Mouse (Mus musculus) heart, postnatal 0 days (tissue): ENCODE results near the gene Colgalt2.
"Not testable (repeated sequence)": the region's sequence is repeated elsewhere in the genome, so short reads cannot be mapped to it uniquely, and the experiment has no call there.

Source experiments
- CTCF ChIP-seq: IDR thresholded peaks from 2 replicates; pipeline ENCODE4 v1.5.1; 2016; ENCODE audit warnings: antibody characterized with exemption, control low read depth, low read depth
- EP300 ChIP-seq: IDR thresholded peaks from 2 replicates; pipeline ENCODE4 v1.6.1; 2016; ENCODE audit warnings: antibody characterized with exemption, low read depth

DNA sequence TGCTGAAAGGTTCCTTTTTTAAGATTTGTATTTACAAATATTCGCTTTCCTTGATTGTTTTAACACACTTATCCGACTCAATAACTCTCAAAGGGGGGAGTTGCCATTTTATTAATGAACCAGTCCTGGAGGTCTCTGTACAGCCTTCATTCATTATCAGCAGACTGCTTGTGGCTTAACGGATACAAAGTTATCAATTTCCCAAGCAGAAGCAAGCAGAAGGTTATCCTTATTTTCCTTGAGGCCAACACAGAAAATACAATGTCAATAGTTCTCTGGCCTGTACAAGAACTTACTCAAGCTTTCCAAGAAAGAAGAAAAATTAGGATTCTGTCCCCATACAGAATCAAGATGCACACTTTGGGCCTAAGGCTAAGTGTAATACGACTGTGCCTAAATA, 13.9 kb upstream of the Colgalt2 start:
- not testable (repeated sequence) for TF ChIP-seq CTCF, EP300
